ENCODE assay signal across 21 mouse cellular contexts in the genomic region with DNA sequence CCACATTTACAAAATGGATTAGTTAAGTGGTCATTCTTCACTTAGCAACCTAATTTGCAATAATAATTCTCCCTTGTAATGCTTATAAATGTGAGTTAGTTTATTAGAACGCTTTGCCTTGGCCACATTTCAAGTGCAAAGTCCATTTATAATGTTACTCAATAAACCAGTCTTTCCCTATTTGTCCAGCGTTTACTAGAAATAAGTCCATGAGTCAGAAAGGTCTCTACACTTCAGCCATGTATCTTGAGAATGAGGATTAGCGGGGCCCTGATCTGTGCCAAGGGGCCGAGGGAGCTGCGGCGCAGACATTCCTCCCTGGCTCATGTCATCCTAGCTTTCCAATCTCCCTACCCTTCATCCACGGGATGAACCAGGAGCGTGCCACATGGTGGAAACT.
DNase-seq lines count a peak whose midpoint lies in the region; ATAC-seq and TF ChIP-seq lines count a peak whose summit lies in the region.
"Had no signal": no experiment of that assay in that cellular context is flagged by ENCODE, and none has a peak within 500 bp of the region (broad histone marks: within the 10 kb centered on the region; RNA-seq: fewer than 3 reads in every experiment).

No protein-coding gene starts in this region.

- H3K36me3 ChIP-seq in heart, embryonic 13.5 days: no peaks in the 10 kb centered on the region
- H3K36me3 ChIP-seq in lung, embryonic 16.5 days (ENCODE audit: control insufficient read depth, insufficient read depth, low read length): no peaks in the 10 kb centered on the region
- no peaks in the 10 kb centered on the region for H3K36me3 ChIP-seq in intestine, embryonic 14.5 days (ENCODE audit: control insufficient read depth, insufficient read depth, low read length)
- no peaks in the 10 kb centered on the region for H3K36me3 ChIP-seq in stomach, postnatal 0 days (ENCODE audit: control insufficient read depth, insufficient read depth, low read length)
- H3K36me3 ChIP-seq in limb, embryonic 10.5 days: no peaks in the 10 kb centered on the region
- H3K36me3 ChIP-seq: embryonic facial prominence, embryonic 10.5 days; forebrain, embryonic 12.5 days; midbrain, embryonic 13.5 days; neural tube, embryonic 15.5 days had no signal

- TF ChIP-seq CTCF in stomach, postnatal 0 days (IDR thresholded peaks at IDR 0.05; ENCODE audit: low read depth): no peak

- no peak for ATAC-seq in heart, embryonic 13.5 days (ENCODE audit: extremely low read depth, insufficient number of reproducible peaks, low FRiP score, low TSS enrichment)
- ATAC-seq in lung, embryonic 16.5 days (ENCODE audit: low read depth): peak; percentile 52
- 0 out of 2 replicates have a peak, but pooled peaks have one; percentile 32 for ATAC-seq in intestine, embryonic 14.5 days (replicated peaks; ENCODE audit: low FRiP score, low TSS enrichment, low read depth)
- peak; percentile 92 for ATAC-seq in stomach, postnatal 0 days (ENCODE audit: low FRiP score, low TSS enrichment)
- ATAC-seq: midbrain, embryonic 13.5 days had no signal

- H3K4me3 ChIP-seq in heart, embryonic 13.5 days: no peak overlapping the region
- no peak overlapping the region for H3K4me3 ChIP-seq in lung, embryonic 16.5 days (ENCODE audit: low read length)
- H3K4me3 ChIP-seq in intestine, embryonic 14.5 days (ENCODE audit: low read depth, low read length): no peak overlapping the region
- no peak overlapping the region for H3K4me3 ChIP-seq in stomach, postnatal 0 days (ENCODE audit: low read depth, low read length)
- H3K4me3 ChIP-seq in limb, embryonic 10.5 days: no peak overlapping the region
- H3K4me3 ChIP-seq: embryonic facial prominence, embryonic 10.5 days; forebrain, embryonic 12.5 days; gastrocnemius, adult 2 months; heart, adult 2 months; midbrain, embryonic 13.5 days; myocyte; neural tube, embryonic 15.5 days had no signal

- no peaks in the 10 kb centered on the region; the same call in 1 of the 2 replicates for H3K9me3 ChIP-seq in heart, embryonic 13.5 days
- H3K9me3 ChIP-seq in lung, embryonic 16.5 days (ENCODE audit: control insufficient read depth, low read length): no peaks in the 10 kb centered on the region
- H3K9me3 ChIP-seq in intestine, embryonic 14.5 days (ENCODE audit: control insufficient read depth, low read length): no peaks in the 10 kb centered on the region
- H3K9me3 ChIP-seq in stomach, postnatal 0 days (ENCODE audit: control insufficient read depth, low read length): no peaks in the 10 kb centered on the region
- H3K9me3 ChIP-seq in limb, embryonic 10.5 days (replicated peaks): no peaks in the 10 kb centered on the region
- H3K9me3 ChIP-seq: embryonic facial prominence, embryonic 10.5 days; forebrain, embryonic 12.5 days; G1E; midbrain, embryonic 13.5 days; neural tube, embryonic 15.5 days had no signal

- 0 out of 2 replicates have a peak overlapping the region, but pooled peaks have one; percentile 29 for H3K27ac ChIP-seq in heart, embryonic 13.5 days (replicated peaks)
- H3K27ac ChIP-seq in lung, embryonic 16.5 days (ENCODE audit: low read length): no peak overlapping the region
- H3K27ac ChIP-seq in intestine, embryonic 14.5 days (ENCODE audit: low read depth): no peak overlapping the region; the same call in 1 of the 2 replicates
- H3K27ac ChIP-seq in stomach, postnatal 0 days (replicated peaks): peak overlapping the region; percentile 61; the same call in 1 of the 2 replicates
- H3K27ac ChIP-seq in limb, embryonic 10.5 days: no peak overlapping the region
- H3K27ac ChIP-seq: embryonic facial prominence, embryonic 10.5 days; forebrain, embryonic 12.5 days; gastrocnemius, adult 2 months; heart, adult 2 months; midbrain, embryonic 13.5 days; neural tube, embryonic 15.5 days had no signal

- H3K27me3 ChIP-seq in heart, embryonic 13.5 days (replicated peaks): no peaks in the 10 kb centered on the region
- no peaks in the 10 kb centered on the region for H3K27me3 ChIP-seq in lung, embryonic 16.5 days (ENCODE audit: control insufficient read depth, insufficient read depth, low read depth, low read length)
- no peaks in the 10 kb centered on the region for H3K27me3 ChIP-seq in intestine, embryonic 14.5 days (replicated peaks; ENCODE audit: control insufficient read depth, insufficient read depth, low read length)
- H3K27me3 ChIP-seq in stomach, postnatal 0 days (ENCODE audit: control insufficient read depth, insufficient read depth, low read length): no peaks in the 10 kb centered on the region
- no peaks in the 10 kb centered on the region for H3K27me3 ChIP-seq in limb, embryonic 10.5 days (ENCODE audit: low read depth, poor library complexity, severe bottlenecking)
- H3K27me3 ChIP-seq: midbrain, embryonic 13.5 days had no signal

- peaks cover 40% of the 10 kb centered on the region for H3K4me1 ChIP-seq in heart, embryonic 13.5 days
- peaks cover 18% of the 10 kb centered on the region; the same call in 1 of the 2 replicates for H3K4me1 ChIP-seq in lung, embryonic 16.5 days (replicated peaks; ENCODE audit: control insufficient read depth, insufficient read depth, low read length)
- peaks cover 17% of the 10 kb centered on the region; the same call in 1 of the 2 replicates for H3K4me1 ChIP-seq in intestine, embryonic 14.5 days (replicated peaks; ENCODE audit: control insufficient read depth, insufficient read depth, low read length)
- no peaks in the 10 kb centered on the region; the same call in 1 of the 2 replicates for H3K4me1 ChIP-seq in stomach, postnatal 0 days (replicated peaks; ENCODE audit: control insufficient read depth, insufficient read depth)
- peaks cover 14% of the 10 kb centered on the region for H3K4me1 ChIP-seq in limb, embryonic 10.5 days

- 48% methylated on average over 8 of the region's 8 CpGs for WGBS in heart, embryonic 13.5 days
- 61% methylated on average over 8 of the region's 8 CpGs for WGBS in lung, embryonic 16.5 days
- WGBS in intestine, embryonic 14.5 days: 52% methylated on average over 8 of the region's 8 CpGs
- WGBS in stomach, postnatal 0 days: 45% methylated on average over 8 of the region's 8 CpGs
- 89% methylated on average over 8 of the region's 8 CpGs for WGBS in limb, embryonic 10.5 days

- no peak overlapping the region for H3K4me2 ChIP-seq in heart, embryonic 13.5 days
- H3K4me2 ChIP-seq in lung, embryonic 16.5 days (ENCODE audit: low read depth, low read length): no peak overlapping the region
- H3K4me2 ChIP-seq in intestine, embryonic 14.5 days (ENCODE audit: low read length): no peak overlapping the region
- no peak overlapping the region for H3K4me2 ChIP-seq in stomach, postnatal 0 days (replicated peaks; ENCODE audit: low read depth)
- H3K4me2 ChIP-seq: forebrain, embryonic 12.5 days; liver, embryonic 11.5 days; midbrain, embryonic 13.5 days; neural tube, embryonic 15.5 days had no signal

- no peak overlapping the region for H3K9ac ChIP-seq in heart, embryonic 13.5 days
- H3K9ac ChIP-seq in lung, embryonic 16.5 days (ENCODE audit: low read length): no peak overlapping the region
- H3K9ac ChIP-seq in intestine, embryonic 14.5 days (ENCODE audit: low read length): no peak overlapping the region
- no peak overlapping the region for H3K9ac ChIP-seq in stomach, postnatal 0 days (ENCODE audit: low read length)
- H3K9ac ChIP-seq: forebrain, embryonic 12.5 days; midbrain, embryonic 13.5 days; neural tube, embryonic 15.5 days had no signal

- no peak for TF ChIP-seq EP300 in stomach, postnatal 0 days (optimal IDR thresholded peaks at IDR 0.05)

- no peak for DNase-seq in heart, adult 18-20 months
- DNase-seq in lung, postnatal 10 days: no peak
- no peak for DNase-seq in intestine, embryonic 14.5 days (ENCODE audit: low spot score)
- peak; percentile 26 for DNase-seq in stomach, postnatal 0 days (ENCODE audit: low spot score)
- DNase-seq in limb, embryonic 10.5 days (ENCODE audit: low spot score): no peak
- DNase-seq: cerebellum, adult 18-20 months; gastrocnemius, adult 2 months; heart, adult 2 months; kidney, postnatal 10 days; left cerebral cortex, postnatal 4 days; lung, adult 2 months; right cerebral cortex, postnatal 25 days had no signal

Comparison
In these comparisons a context has a peak if more than half of its experiments do, and no peak if none do; other contexts are left out.
1. H3K27ac ChIP-seq: peak in heart, embryonic 13.5 days (single experiment) and stomach, postnatal 0 days (single experiment); none in lung, embryonic 16.5 days (single experiment), intestine, embryonic 14.5 days (single experiment) and limb, embryonic 10.5 days (single experiment).